Mouse (Mus musculus): ENCODE data around the gene Gm20388.

GRCm38 (mm10) chr8:121889317-121889716, 1978.7 kb downstream of the Gm20388 start:
- TF ChIP-seq CTCF (IDR thresholded peaks at IDR 0.05; ENCODE audit: low read depth, low read length) (no peak), GATA1 (IDR thresholded peaks at IDR 0.05; ENCODE audit: borderline replicate concordance, low read length) (no peak), TAL1 (conservative IDR thresholded peaks at IDR 0.05; ENCODE audit: low read depth, low read length) (no peak), POLR2AphosphoS5 (IDR thresholded peaks at IDR 0.05; ENCODE audit: insufficient replicate concordance, low read depth, low read length) (no peak)

Data from G1E (cell line).